Mouse (Mus musculus) megakaryocyte-erythroid progenitor cell, adult 5 weeks (primary cell): ENCODE measurements around the gene Klhl13. TPM values are rescaled to one million over a fixed set of nuclear protein-coding genes. Genes with fewer than 3 reads are reported as not detected.

ENCODE experiments used
- polyA plus RNA-seq: library from polyadenylated mRNA; stranded (reverse); fragments of >175 nt; gene quantifications from 2 replicates; pipeline ENCODE4 v1.2.3, GENCODE M21; 2012

Gene Klhl13
- 0.02 TPM in 1 of 2 replicates, not detected in the other for polyA plus RNA-seq

GRCm38 (mm10) chrX:23364514-23365381 lies at the start of gene Klhl13:
Gene Klhl13 (minus strand): TSS chrX:23365082.

